Mouse (Mus musculus): ENCODE results near the gene Mapk8ip2. TPM values are rescaled to one million over a fixed set of nuclear protein-coding genes. Genes with fewer than 3 reads are reported as not detected.

Mapk8ip2 gene
- total and polyA plus RNA-seq, 3 experiments: 0.01 to 0.04 TPM; not detected in 1

- Histone ChIP-seq H3K36me3 (ENCODE audit: control insufficient read depth in 1 of 2, insufficient read depth in 2 of 2, low read length in 2 of 2) (peaks cover 0 to 6% of the 10 kb centered on the region in 2 experiments; a peak in 2 of 4 replicates), H3K4me3 (ENCODE audit: control insufficient read depth in 1 of 2, insufficient read depth in 1 of 2, low read depth in 2 of 2, low read length in 2 of 2) (peak overlapping the region; percentile 74 to 97), H3K9ac (ENCODE audit: control insufficient read depth, low read depth, low read length, poor library complexity, severe bottlenecking) (peak overlapping the region; percentile 69), H3K9me3 (replicated peaks; ENCODE audit: insufficient read depth, low read length) (no peaks in the 10 kb centered on the region), H3K79me2 (ENCODE audit: control insufficient read depth, insufficient read depth, low read length, poor library complexity) (peaks cover 12% of the 10 kb centered on the region), H3K4me1 (ENCODE audit: control insufficient read depth in 1 of 2, insufficient read depth in 2 of 2, low read length in 2 of 2) (peaks cover 3 to 23% of the 10 kb centered on the region in 2 experiments; a peak in 3 of 4 replicates), H3K27ac (ENCODE audit: control insufficient read depth, low read depth, low read length) (peak overlapping the region; percentile 71), H3K27me3 (ENCODE audit: control insufficient read depth in 1 of 2, insufficient read depth in 2 of 2, low read length in 2 of 2) (peaks cover 0 to under 1% of the 10 kb centered on the region in 2 experiments; a peak in 2 of 4 replicates)
- DNase-seq (ENCODE audit: low read depth, low spot score): peak; percentile 87
- TF ChIP-seq MYC (IDR thresholded peaks at IDR 0.05; ENCODE audit: low read depth, low read length) (peak; percentile 57; the same call in 1 of the 2 replicates), CHD1 (IDR thresholded peaks at IDR 0.05; ENCODE audit: low read depth, low read length) (no peak), POLR2A (IDR thresholded peaks at IDR 0.05; ENCODE audit: control insufficient read depth in 1 of 2, insufficient read depth in 1 of 2, low read depth in 1 of 2, low read length in 2 of 2, poor library complexity in 1 of 2) (peak in 1 of 2 experiments; percentile 58; a peak in 1 of 4 replicates), RAD21 (IDR thresholded peaks at IDR 0.05; ENCODE audit: low read depth, low read length) (no peak), TAL1 (IDR thresholded peaks at IDR 0.05; ENCODE audit: low read length) (peak; percentile 97), ELF1 (IDR thresholded peaks at IDR 0.05; ENCODE audit: low read depth, low read length) (no peak), GATA1 (IDR thresholded peaks at IDR 0.05; ENCODE audit: low read depth, low read length) (peak; percentile 84), TCF12 (IDR thresholded peaks at IDR 0.05; ENCODE audit: low read depth, low read length) (peak; percentile 85), ETS1 (IDR thresholded peaks at IDR 0.05; ENCODE audit: low read depth, low read length) (0 out of 2 replicates have a peak, but pooled peaks have one; percentile 11), NELFE (IDR thresholded peaks at IDR 0.05; ENCODE audit: low read depth, low read length) (no peak; the same call in 1 of the 2 replicates), EP300 (IDR thresholded peaks at IDR 0.05; ENCODE audit: low read depth in 1 of 2, low read length in 2 of 2) (peak; percentile 87 to 90), SIN3A (IDR thresholded peaks at IDR 0.05; ENCODE audit: low read length) (peak; percentile 60; the same call in 1 of the 2 replicates)
Measured at GRCm38 (mm10) chr15:89497391-89498048, 43.8 kb downstream of the Mapk8ip2 start.

DNA sequence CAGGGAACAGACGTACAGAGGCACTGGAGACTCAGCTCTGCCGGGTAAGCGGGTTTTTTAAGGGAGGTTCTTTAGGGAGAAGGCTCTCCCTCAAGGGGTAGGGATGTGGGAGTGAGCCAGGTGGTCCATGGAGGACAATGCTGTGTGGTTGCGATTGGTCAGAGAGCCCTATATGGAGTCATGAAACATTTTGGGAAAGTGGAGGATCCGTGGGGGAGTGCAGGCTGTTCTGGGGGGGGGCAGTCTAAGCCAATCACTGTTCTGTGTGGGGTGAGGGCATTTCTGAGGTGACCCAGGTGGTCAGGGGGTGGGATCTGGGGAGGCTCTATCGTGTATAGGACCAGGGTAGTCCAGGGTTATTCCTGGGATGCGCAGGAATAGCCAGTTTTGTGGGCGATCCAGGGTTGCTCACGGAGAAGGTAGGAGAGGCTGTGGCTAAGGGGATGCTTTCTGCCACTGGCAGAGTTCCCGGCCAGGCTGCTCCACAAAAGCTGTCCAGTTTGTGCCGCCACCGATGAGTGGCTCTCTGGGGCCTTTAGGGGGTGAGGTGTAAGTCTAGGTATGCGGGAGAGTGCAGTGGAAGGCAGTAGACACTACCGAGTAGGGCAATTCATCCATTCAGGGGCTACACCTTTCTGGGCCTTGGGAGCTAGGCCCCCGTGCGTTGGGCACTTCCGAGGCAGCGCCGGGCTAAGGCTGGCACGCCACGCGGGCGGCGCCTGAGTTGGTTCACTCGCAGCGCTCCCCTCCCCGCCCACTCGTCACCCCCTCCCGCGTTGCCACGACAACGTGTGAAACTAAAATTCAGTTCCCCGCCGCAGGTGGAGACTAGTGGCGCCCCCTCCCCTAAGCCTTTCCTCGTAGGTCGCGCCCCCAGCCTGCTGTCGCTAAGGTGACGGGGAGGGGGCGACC, 44.6 kb downstream of the Mapk8ip2 start:
- no peaks in the 10 kb centered on the region for H3K27me3 ChIP-seq (ENCODE audit: control insufficient read depth in 1 of 2, insufficient read depth in 2 of 2, low read length in 2 of 2)

More for the DNA sequence above, 44.6 kb downstream of the Mapk8ip2 start:
- Histone ChIP-seq H3K4me3 (ENCODE audit: control insufficient read depth in 1 of 2, insufficient read depth in 1 of 2, low read depth in 2 of 2, low read length in 2 of 2) (peak overlapping the region; percentile 74 to 97), H3K9ac (ENCODE audit: control insufficient read depth, low read depth, low read length, poor library complexity, severe bottlenecking) (peak overlapping the region; percentile 69), H3K27ac (ENCODE audit: control insufficient read depth, low read depth, low read length) (peak overlapping the region; percentile 71), H3K36me3 (ENCODE audit: control insufficient read depth in 1 of 2, insufficient read depth in 2 of 2, low read length in 2 of 2) (peaks cover 0 to 6% of the 10 kb centered on the region in 2 experiments; a peak in 2 of 4 replicates), H3K9me3 (replicated peaks; ENCODE audit: insufficient read depth, low read length) (no peaks in the 10 kb centered on the region), H3K79me2 (ENCODE audit: control insufficient read depth, insufficient read depth, low read length, poor library complexity) (peaks cover 12% of the 10 kb centered on the region), H3K4me1 (ENCODE audit: control insufficient read depth in 1 of 2, insufficient read depth in 2 of 2, low read length in 2 of 2) (peaks cover 3 to 23% of the 10 kb centered on the region in 2 experiments; a peak in 3 of 4 replicates)
- TF ChIP-seq NELFE (IDR thresholded peaks at IDR 0.05; ENCODE audit: low read depth, low read length) (peak; percentile 12; the same call in 1 of the 2 replicates), ELF1 (IDR thresholded peaks at IDR 0.05; ENCODE audit: low read depth, low read length) (0 out of 2 replicates have a peak, but pooled peaks have one; percentile 45), MAZ (IDR thresholded peaks at IDR 0.05; ENCODE audit: low read depth, low read length) (peak; percentile 83), MYB (IDR thresholded peaks at IDR 0.05; ENCODE audit: low read depth, low read length) (no peak), POLR2A (IDR thresholded peaks at IDR 0.05; ENCODE audit: control insufficient read depth in 1 of 2, insufficient read depth in 1 of 2, low read depth in 1 of 2, low read length in 2 of 2, poor library complexity in 1 of 2) (peak in 1 of 2 experiments; percentile 1; a peak in 1 of 4 replicates), SIN3A (IDR thresholded peaks at IDR 0.05; ENCODE audit: low read length) (peak; percentile 77; the same call in 1 of the 2 replicates), ETS1 (IDR thresholded peaks at IDR 0.05; ENCODE audit: low read depth, low read length) (no peak), USF2 (IDR thresholded peaks at IDR 0.05; ENCODE audit: borderline replicate concordance in 1 of 2, insufficient read depth in 1 of 2, low read depth in 1 of 2, low read length in 2 of 2) (no peak), MAX (IDR thresholded peaks at IDR 0.05; ENCODE audit: low read length) (peak; percentile 33; the same call in 1 of the 2 replicates), USF1 (IDR thresholded peaks at IDR 0.05; ENCODE audit: low read depth, low read length) (no peak), MXI1 (IDR thresholded peaks at IDR 0.05; ENCODE audit: low read depth, low read length) (peak; percentile 73), RCOR1 (IDR thresholded peaks at IDR 0.05; ENCODE audit: low read depth, low read length) (peak; percentile 7; the same call in 1 of the 2 replicates)
- peak; percentile 79 for DNase-seq (ENCODE audit: low read depth, low spot score)
